Mouse (Mus musculus): Measurements from ENCODE around the gene Atad2b. TPM values are rescaled to one million over a fixed set of nuclear protein-coding genes. Genes with fewer than 3 reads are reported as not detected.

Atad2b gene
- total RNA-seq (2014; fragmentation: Nextera tagmentation) (113 and 123 TPM in 2 replicates), total RNA-seq (2017) (44.4 and 54.5 TPM in 2 replicates), polyA plus RNA-seq (2012) (28.5 and 39.1 TPM in 2 replicates)

DNA sequence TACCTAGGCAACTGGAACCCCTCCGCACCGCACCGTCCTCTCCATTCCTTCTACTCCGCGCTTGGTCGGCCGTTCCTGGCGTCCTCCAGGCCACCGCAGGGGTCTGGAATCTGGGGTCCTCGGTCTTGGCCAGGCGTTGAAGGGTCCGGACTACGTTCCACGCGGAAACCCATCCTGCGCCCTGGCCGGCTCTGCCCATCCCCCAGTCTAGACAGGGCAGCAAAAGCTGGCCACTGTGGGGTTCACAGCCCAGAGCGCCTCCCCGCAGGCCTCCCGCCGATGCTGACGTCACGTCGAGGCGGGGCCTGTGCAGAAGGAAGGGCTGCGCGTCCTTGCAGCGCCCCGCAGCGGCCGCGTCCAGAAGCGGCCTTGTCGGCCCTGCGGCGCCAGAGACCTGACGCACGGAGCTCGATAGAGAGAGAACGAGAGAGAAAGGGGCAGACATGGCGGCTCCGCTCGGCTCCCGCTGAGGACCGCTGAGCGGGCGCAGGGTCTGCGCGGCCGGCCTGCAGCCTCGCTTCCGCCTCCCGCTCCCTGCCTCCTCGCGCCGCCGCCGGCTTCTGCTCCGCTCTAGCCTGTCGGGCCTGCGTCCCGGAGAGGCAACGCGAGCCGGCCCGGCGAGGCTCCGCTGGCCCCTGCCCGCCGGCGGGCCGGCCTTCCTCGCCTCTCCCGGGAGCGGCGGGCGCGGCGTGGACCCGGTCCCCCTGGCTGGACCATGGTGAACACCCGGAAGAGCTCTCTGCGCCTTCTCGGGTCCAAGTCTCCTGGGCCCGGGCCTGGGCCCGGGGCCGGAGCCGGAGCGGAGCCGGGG is at the start of gene Atad2b:
Gene Atad2b, plus strand, starts transcription at position 360 of the 811 bp plus-strand sequence.
- peak; percentile 85 for ATAC-seq (ENCODE audit: extremely low read depth, insufficient number of reproducible peaks, low FRiP score, poor library complexity, severe bottlenecking)
- peak; percentile 75 for DNase-seq (ENCODE audit: low spot score)
- Histone ChIP-seq H3K9me3 (replicated peaks) (no peaks in the 10 kb centered on the region), H3K4me1 (ENCODE audit: insufficient read depth, low read depth, low read length) (peaks cover 20% of the 10 kb centered on the region), H3K27me3 (ENCODE audit: insufficient read depth, low read length) (no peaks in the 10 kb centered on the region), H3K36me3 (replicated peaks) (peaks cover 2% of the 10 kb centered on the region), H3K4me3 (ENCODE audit: low read depth, low read length) (peak within 1 kb of the TSS; percentile 93)
- TF ChIP-seq TAL1 (conservative IDR thresholded peaks at IDR 0.05; ENCODE audit: low read depth, low read length) (no peak), CTCF (IDR thresholded peaks at IDR 0.05; ENCODE audit: low read depth, low read length) (peak; percentile 79)

GRCm38 (mm10) chr12:4868924-4869323 is 48.2 kb upstream of the Atad2b start:
- DNase-seq (ENCODE audit: low spot score) (no peak), ATAC-seq (ENCODE audit: extremely low read depth, insufficient number of reproducible peaks, low FRiP score, poor library complexity, severe bottlenecking) (no peak)
- H3K27me3 ChIP-seq (ENCODE audit: insufficient read depth, low read length), result no peaks in the 10 kb centered on the region
- H3K4me3 ChIP-seq (ENCODE audit: low read depth, low read length), result peak overlapping the region; percentile 22; the same call in 1 of the 2 replicates
- H3K9me3 ChIP-seq (replicated peaks), result no peaks in the 10 kb centered on the region
- no peak for TF ChIP-seq GATA1 (IDR thresholded peaks at IDR 0.05; ENCODE audit: borderline replicate concordance, low read length)
- no peak for TF ChIP-seq CTCF (IDR thresholded peaks at IDR 0.05; ENCODE audit: low read depth, low read length)
- no peak for TF ChIP-seq GATA2 (IDR thresholded peaks at IDR 0.05; ENCODE audit: borderline replicate concordance, low read depth, low read length)
- H3K36me3 ChIP-seq (replicated peaks), result peaks cover 85% of the 10 kb centered on the region
- peaks cover 96% of the 10 kb centered on the region for H3K4me1 ChIP-seq (ENCODE audit: insufficient read depth, low read depth, low read length)

DNA sequence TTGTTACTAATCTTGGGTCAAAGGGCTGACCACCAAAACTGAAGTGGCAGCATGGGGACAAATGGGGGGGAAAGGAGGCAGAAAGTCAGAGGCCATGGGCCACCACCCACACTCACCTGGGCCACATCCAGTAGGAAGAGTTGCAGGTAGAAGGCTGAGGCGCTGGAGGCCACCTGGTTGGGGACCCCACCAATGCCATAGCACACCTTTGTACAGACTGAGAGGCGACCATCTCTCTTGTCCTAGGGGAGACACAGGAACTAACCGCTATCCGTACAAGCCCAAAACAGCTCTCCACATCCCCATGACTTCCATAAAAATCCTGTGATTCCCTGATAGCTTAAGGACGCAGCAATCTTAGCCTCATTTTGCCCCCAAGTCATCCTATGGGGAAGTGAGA is 45.9 kb upstream of the Atad2b start:
- DNase-seq (ENCODE audit: low spot score) (no peak), ATAC-seq (ENCODE audit: extremely low read depth, insufficient number of reproducible peaks, low FRiP score, poor library complexity, severe bottlenecking) (no peak)
- TF ChIP-seq TAL1 (conservative IDR thresholded peaks at IDR 0.05; ENCODE audit: low read depth, low read length) (no peak), CTCF (IDR thresholded peaks at IDR 0.05; ENCODE audit: low read depth, low read length) (no peak), GATA1 (IDR thresholded peaks at IDR 0.05; ENCODE audit: borderline replicate concordance, low read length) (no peak), GATA2 (IDR thresholded peaks at IDR 0.05; ENCODE audit: borderline replicate concordance, low read depth, low read length) (no peak), POLR2AphosphoS5 (IDR thresholded peaks at IDR 0.05; ENCODE audit: insufficient replicate concordance, low read depth, low read length) (no peak)
- Histone ChIP-seq H3K4me1 (ENCODE audit: insufficient read depth, low read depth, low read length) (peaks cover 96% of the 10 kb centered on the region), H3K27me3 (ENCODE audit: insufficient read depth, low read length) (no peaks in the 10 kb centered on the region), H3K4me3 (ENCODE audit: low read depth, low read length) (peak overlapping the region; percentile 58; the same call in 1 of the 2 replicates), H3K36me3 (replicated peaks) (peaks cover 69% of the 10 kb centered on the region), H3K9me3 (replicated peaks) (no peaks in the 10 kb centered on the region)

GRCm38 (mm10) chr12:4872273-4872672 is 44.9 kb upstream of the Atad2b start:
- no peaks in the 10 kb centered on the region for H3K27me3 ChIP-seq (ENCODE audit: insufficient read depth, low read length)
- ATAC-seq (ENCODE audit: extremely low read depth, insufficient number of reproducible peaks, low FRiP score, poor library complexity, severe bottlenecking) (no peak), DNase-seq (ENCODE audit: low spot score) (peak; percentile 34)
- H3K4me3 ChIP-seq (ENCODE audit: low read depth, low read length), result peak overlapping the region; percentile 79
- TF ChIP-seq GATA1 (IDR thresholded peaks at IDR 0.05; ENCODE audit: borderline replicate concordance, low read length), result no peak
- TF ChIP-seq CTCF (IDR thresholded peaks at IDR 0.05; ENCODE audit: low read depth, low read length), result peak; percentile 15; the same call in 1 of the 2 replicates
- peaks cover 91% of the 10 kb centered on the region for H3K4me1 ChIP-seq (ENCODE audit: insufficient read depth, low read depth, low read length)
- H3K36me3 ChIP-seq (replicated peaks), result peaks cover 59% of the 10 kb centered on the region
- no peaks in the 10 kb centered on the region for H3K9me3 ChIP-seq (replicated peaks)

DNA sequence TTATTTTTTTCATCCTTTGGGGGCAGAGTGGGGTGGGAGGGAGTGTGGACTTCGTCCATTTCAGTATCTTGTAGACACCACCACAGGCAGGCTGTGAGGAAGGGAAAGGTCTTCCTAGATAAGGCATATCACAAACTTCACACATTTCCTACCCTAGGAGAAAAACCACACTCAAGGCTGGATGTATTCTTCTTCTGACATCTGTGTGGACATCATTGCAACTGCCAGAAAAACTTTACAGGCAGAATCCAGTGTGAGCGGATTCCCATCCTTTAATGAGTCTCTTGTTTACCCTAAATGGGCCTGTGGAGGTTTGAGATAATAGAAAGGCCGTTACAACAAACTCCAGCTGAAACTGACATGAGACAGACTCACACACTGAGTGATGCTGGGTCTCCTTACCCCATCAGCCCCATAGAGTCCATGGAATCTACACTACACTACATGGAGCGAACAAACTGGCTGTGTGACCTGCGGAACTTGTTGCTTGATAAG is 44.1 kb upstream of the Atad2b start:
- H3K9me3 ChIP-seq (replicated peaks), result no peaks in the 10 kb centered on the region
- peaks cover 52% of the 10 kb centered on the region for H3K36me3 ChIP-seq (replicated peaks)
- DNase-seq (ENCODE audit: low spot score) (peak; percentile 56), ATAC-seq (ENCODE audit: extremely low read depth, insufficient number of reproducible peaks, low FRiP score, poor library complexity, severe bottlenecking) (peak; percentile 73)
- H3K4me3 ChIP-seq (ENCODE audit: low read depth, low read length), result peak overlapping the region; percentile 79
- no peaks in the 10 kb centered on the region for H3K27me3 ChIP-seq (ENCODE audit: insufficient read depth, low read length)
- H3K4me1 ChIP-seq (ENCODE audit: insufficient read depth, low read depth, low read length), result peaks cover 84% of the 10 kb centered on the region
- TF ChIP-seq POLR2AphosphoS5 (IDR thresholded peaks at IDR 0.05; ENCODE audit: insufficient replicate concordance, low read depth, low read length) (no peak), CTCF (IDR thresholded peaks at IDR 0.05; ENCODE audit: low read depth, low read length) (no peak), GATA2 (IDR thresholded peaks at IDR 0.05; ENCODE audit: borderline replicate concordance, low read depth, low read length) (no peak), GATA1 (IDR thresholded peaks at IDR 0.05; ENCODE audit: borderline replicate concordance, low read length) (no peak), TAL1 (conservative IDR thresholded peaks at IDR 0.05; ENCODE audit: low read depth, low read length) (peak; percentile 92)

DNA sequence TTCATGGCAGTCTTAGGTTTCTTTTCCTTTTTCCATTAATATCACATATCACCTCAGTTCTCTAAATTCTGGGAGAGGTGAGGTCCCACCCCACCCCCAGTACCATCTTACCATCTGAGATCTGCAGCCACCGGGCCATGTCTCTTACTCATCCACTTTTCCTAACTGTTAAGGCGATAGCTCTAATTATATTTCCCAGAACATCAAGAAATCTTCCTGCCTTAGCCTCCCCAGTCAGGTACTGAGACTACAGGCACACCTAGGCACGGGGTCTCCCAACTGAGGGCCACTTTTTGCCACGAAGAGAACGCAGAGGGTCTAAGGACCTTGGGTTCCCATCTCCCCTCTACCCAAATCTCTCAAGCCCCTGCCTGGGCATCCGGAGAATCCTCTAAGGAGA is 43.6 kb upstream of the Atad2b start:
- Histone ChIP-seq H3K27me3 (ENCODE audit: insufficient read depth, low read length) (no peaks in the 10 kb centered on the region), H3K9me3 (replicated peaks) (no peaks in the 10 kb centered on the region), H3K4me1 (ENCODE audit: insufficient read depth, low read depth, low read length) (peaks cover 85% of the 10 kb centered on the region), H3K36me3 (replicated peaks) (peaks cover 52% of the 10 kb centered on the region), H3K4me3 (ENCODE audit: low read depth, low read length) (peak overlapping the region; percentile 79)
- ATAC-seq (ENCODE audit: extremely low read depth, insufficient number of reproducible peaks, low FRiP score, poor library complexity, severe bottlenecking) (no peak), DNase-seq (ENCODE audit: low spot score) (no peak)
- no peak for TF ChIP-seq GATA2 (IDR thresholded peaks at IDR 0.05; ENCODE audit: borderline replicate concordance, low read depth, low read length)
- TF ChIP-seq CTCF (IDR thresholded peaks at IDR 0.05; ENCODE audit: low read depth, low read length), result no peak
- no peak for TF ChIP-seq POLR2AphosphoS5 (IDR thresholded peaks at IDR 0.05; ENCODE audit: insufficient replicate concordance, low read depth, low read length)
- TF ChIP-seq TAL1 (conservative IDR thresholded peaks at IDR 0.05; ENCODE audit: low read depth, low read length), result no peak

Measured in G1E (cell line).